Mouse (Mus musculus): ENCODE results near the gene Pmf1.
"Not testable (repeated sequence)": the region's sequence is repeated elsewhere in the genome, so short reads cannot be mapped to it uniquely, and the experiment has no call there.

Pmf1 gene

GRCm38 (mm10) chr3:88395742-88396141, 14.4 kb downstream of the Pmf1 start:
- DNase-seq (ENCODE audit: low read depth, low spot score): no peak

GRCm38 (mm10) chr3:88395288-88395687, 14.8 kb downstream of the Pmf1 start:
- no peak for DNase-seq (ENCODE audit: low read depth, low spot score)

GRCm38 (mm10) chr3:88393776-88394375, 16.3 kb downstream of the Pmf1 start:
- DNase-seq (ENCODE audit: low read depth, low spot score): no peak

- DNase-seq (ENCODE audit: low read depth, low spot score): no peak
These were observed 25.8 kb downstream of the Pmf1 start, which contains the start of gene Bglap for GRCm38 (mm10) chr3:88384364-88384763. Gene Bglap, minus strand, starts transcription at chr3:88384464.

- not testable (repeated sequence) for DNase-seq (ENCODE audit: low read depth, low spot score)
These were observed 27.7 kb downstream of the Pmf1 start for GRCm38 (mm10) chr3:88382383-88382782.

- DNase-seq (ENCODE audit: low read depth, low spot score): not testable (repeated sequence)
These were observed 28.5 kb downstream of the Pmf1 start for GRCm38 (mm10) chr3:88381389-88382315.

GRCm38 (mm10) chr3:88378599-88378998, 31.5 kb downstream of the Pmf1 start, which contains the start of gene Bglap2:
Gene Bglap2, minus strand, starts transcription at chr3:88378699.
- DNase-seq (ENCODE audit: low read depth, low spot score): not testable (repeated sequence)

- not testable (repeated sequence) for DNase-seq (ENCODE audit: low read depth, low spot score)
These were observed 33.5 kb downstream of the Pmf1 start for GRCm38 (mm10) chr3:88376644-88377043.

- DNase-seq (ENCODE audit: low read depth, low spot score): not testable (repeated sequence)
These were observed 34.1 kb downstream of the Pmf1 start for GRCm38 (mm10) chr3:88375750-88376626.

GRCm38 (mm10) chr3:88372643-88373042, 37.5 kb downstream of the Pmf1 start, which contains the start of gene Bglap3:
Gene Bglap3, minus strand, starts transcription at chr3:88372743.
- not testable (repeated sequence) for DNase-seq (ENCODE audit: low read depth, low spot score)

- not testable (repeated sequence) for DNase-seq (ENCODE audit: low read depth, low spot score)
These were observed 41.6 kb downstream of the Pmf1 start for GRCm38 (mm10) chr3:88368511-88368910.

GRCm38 (mm10) chr3:88367517-88367916, 42.6 kb downstream of the Pmf1 start:
- not testable (repeated sequence) for DNase-seq (ENCODE audit: low read depth, low spot score)

GRCm38 (mm10) chr3:88366830-88367428, 43.2 kb downstream of the Pmf1 start:
- not testable (repeated sequence) for DNase-seq (ENCODE audit: low read depth, low spot score)

- DNase-seq (ENCODE audit: low read depth, low spot score): no peak
These were observed 44.3 kb downstream of the Pmf1 start for GRCm38 (mm10) chr3:88365705-88366361.

- DNase-seq (ENCODE audit: low read depth, low spot score): no peak
These were observed 45.8 kb downstream of the Pmf1 start, which contains the start of gene Paqr6 for GRCm38 (mm10) chr3:88364337-88364736. Gene Paqr6, plus strand, starts transcription at chr3:88364584.

GRCm38 (mm10) chr3:88363700-88364099, 46.4 kb downstream of the Pmf1 start:
- peak; percentile 23 for DNase-seq (ENCODE audit: low read depth, low spot score)

GRCm38 (mm10) chr3:88361612-88362313, 48.4 kb downstream of the Pmf1 start:
- no peak for DNase-seq (ENCODE audit: low read depth, low spot score)

GRCm38 (mm10) chr3:88361096-88361495, 49.0 kb downstream of the Pmf1 start:
- DNase-seq (ENCODE audit: low read depth, low spot score): no peak

GRCm38 (mm10) chr3:88359989-88360388, 50.1 kb downstream of the Pmf1 start:
- DNase-seq (ENCODE audit: low read depth, low spot score): no peak

- DNase-seq (ENCODE audit: low read depth, low spot score): no peak
These were observed 50.5 kb downstream of the Pmf1 start for GRCm38 (mm10) chr3:88359584-88359983.

All from 3T3-L1 (cell line).